Mouse (Mus musculus) left cerebral cortex, adult 8-10 months (tissue): Measurements from ENCODE around the gene Olfr1195. TPM values are rescaled to one million over a fixed set of nuclear protein-coding genes. Genes with fewer than 3 reads are reported as not detected.
"Not testable (repeated sequence)": the region's sequence is repeated elsewhere in the genome, so short reads cannot be mapped to it uniquely, and the experiment has no call there.

Experiments
- DNase-seq, 2 experiments: peaks; one replicate each; pipeline ENCODE4 v3.0.0; 2022; ENCODE audit warnings: low spot score in 2 of 2
- total RNA-seq, 4 experiments: library from RNA; stranded (reverse); gene quantifications; 2 replicates each; pipeline ENCODE4 v1.2.4; 2022

The Olfr1195 gene
- total RNA-seq: not detected

DNA sequence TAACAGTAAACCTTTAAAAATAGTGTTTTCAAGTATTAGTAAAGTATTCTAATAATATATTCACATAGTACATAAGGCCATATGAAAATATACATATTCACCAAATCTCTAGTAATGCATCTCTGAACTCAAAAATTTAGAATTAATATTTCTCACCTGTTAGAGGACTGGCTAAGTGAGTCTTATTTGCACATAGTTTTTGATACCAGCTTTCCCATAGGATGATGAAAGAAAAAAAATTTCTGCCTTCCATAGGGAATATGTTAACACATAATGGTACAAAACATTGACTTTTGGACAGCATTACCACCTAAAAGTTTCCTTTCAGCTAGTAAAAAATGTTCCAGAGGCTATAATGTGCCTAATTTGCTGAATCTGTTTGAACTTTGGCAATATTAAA lies at the start of gene Olfr1195:
TSS of gene Olfr1195 (minus strand) at position 101 of the 400 bp plus-strand sequence.
- no peak for DNase-seq

DNA sequence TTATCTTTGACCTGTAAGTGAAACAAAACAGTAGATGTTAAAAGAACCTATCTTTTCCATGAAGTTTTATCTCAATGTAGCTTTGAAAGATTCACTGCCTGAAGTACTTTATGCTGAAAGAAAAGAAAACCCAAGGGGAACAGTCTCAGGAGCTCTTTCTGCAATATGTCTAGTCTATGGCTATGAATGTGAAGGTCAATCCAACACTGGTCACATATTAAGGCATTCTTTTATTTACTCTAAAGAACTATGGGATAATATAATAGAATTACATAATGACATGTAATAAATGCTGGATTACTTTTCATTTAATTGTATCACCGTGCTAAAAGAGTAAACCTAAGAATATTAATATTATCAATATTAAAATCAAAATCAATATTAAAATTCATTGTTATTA lies 43.3 kb upstream of the Olfr1195 start, which contains the start of gene Olfr1197:
TSS of gene Olfr1197 (minus strand) at position 101 of the 400 bp plus-strand sequence.
- DNase-seq: no peak

DNA sequence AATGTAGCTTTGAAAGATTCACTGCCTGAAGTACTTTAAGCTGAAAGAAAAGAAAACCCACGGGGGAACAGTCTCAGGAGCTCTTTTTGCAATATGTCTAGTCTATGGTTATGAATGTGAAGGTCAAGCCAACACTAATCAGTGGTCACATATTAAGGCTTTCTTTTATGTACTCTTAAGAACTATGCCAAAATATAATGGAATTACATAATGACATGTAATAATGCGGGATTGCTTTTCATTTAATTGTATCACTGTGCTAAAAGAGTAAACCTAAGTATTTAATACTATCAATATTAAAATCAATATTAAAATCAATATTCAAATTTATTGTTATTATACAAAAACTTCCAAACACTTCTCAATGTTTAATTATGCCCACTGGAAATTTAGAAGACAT lies 15.5 kb upstream of the Olfr1195 start, which contains the start of gene Olfr1196:
TSS of gene Olfr1196 (minus strand) at position 101 of the 400 bp plus-strand sequence.
- DNase-seq: no peak

- not testable (repeated sequence) for DNase-seq
Measured at GRCm38 (mm10) chr2:88675328-88675727, 13.7 kb downstream of the Olfr1195 start, which contains the start of gene Olfr1193. TSS of gene Olfr1193 (plus strand) at chr2:88675628.

DNA sequence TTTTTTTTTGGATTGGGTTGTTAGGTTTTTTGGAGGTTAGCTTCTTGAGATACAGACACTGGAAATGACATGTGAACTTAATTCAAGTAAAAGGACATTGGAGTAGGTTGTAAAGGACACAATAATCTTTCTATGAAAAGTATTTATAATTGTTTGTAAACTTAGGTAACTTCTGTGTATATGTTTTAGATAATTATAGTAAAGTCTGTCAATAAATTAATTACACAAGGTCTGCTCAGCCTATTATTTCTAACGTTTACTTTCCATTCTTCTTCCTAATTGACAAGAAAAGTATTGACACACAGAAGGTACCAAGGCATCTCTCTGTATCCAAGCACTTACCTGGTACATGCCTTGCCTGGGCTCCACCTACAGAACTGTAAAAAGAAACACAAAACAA lies 40.8 kb downstream of the Olfr1195 start, which contains the start of gene Olfr1192-ps1:
TSS of gene Olfr1192-ps1 (plus strand) at position 301 of the 400 bp plus-strand sequence.
- no peak for DNase-seq

GRCm38 (mm10) chr2:88640242-88640641 lies 48.7 kb downstream of the Olfr1195 start, which contains the start of gene Olfr1191-ps1:
TSS of gene Olfr1191-ps1 (plus strand) at chr2:88640542.
- DNase-seq: not testable (repeated sequence)

Other genes with a start within 250 kb of the Olfr1195 start
- not detected for gene Gm13757, start 240.1 kb downstream of the Olfr1195 start, total RNA-seq
- not detected for gene Olfr1183, start 234.3 kb downstream of the Olfr1195 start, total RNA-seq
- gene Olfr1184, start 205.6 kb downstream of the Olfr1195 start, total RNA-seq: not detected
- gene Olfr1185-ps1, start 195.9 kb downstream of the Olfr1195 start, total RNA-seq: not detected
- gene Olfr1186, start 170.6 kb downstream of the Olfr1195 start, total RNA-seq: not detected
- gene Olfr1188, start 132.3 kb downstream of the Olfr1195 start, total RNA-seq: not detected
- not detected for gene Olfr1189, start 102.7 kb downstream of the Olfr1195 start, total RNA-seq
- under 1 TPM in 1 of 4 experiments, not detected in 3; 0.08 TPM for gene Olfr1191-ps1, start 48.6 kb downstream of the Olfr1195 start, total RNA-seq
- gene Olfr1192-ps1, start 40.7 kb downstream of the Olfr1195 start, total RNA-seq: not detected
- gene Olfr1193, start 13.6 kb downstream of the Olfr1195 start, total RNA-seq: not detected
- not detected for gene Olfr1196, start 15.4 kb upstream of the Olfr1195 start, total RNA-seq
- not detected for gene Olfr1197, start 43.2 kb upstream of the Olfr1195 start, total RNA-seq
- not detected for gene Olfr1198, start 62.2 kb upstream of the Olfr1195 start, total RNA-seq
- not detected for gene Olfr1199, start 71.3 kb upstream of the Olfr1195 start, total RNA-seq
- gene Olfr1200, start 81.3 kb upstream of the Olfr1195 start, total RNA-seq: not detected
- not detected for gene Olfr1201, start 103.8 kb upstream of the Olfr1195 start, total RNA-seq
- not detected for gene Olfr1202, start 125.3 kb upstream of the Olfr1195 start, total RNA-seq
- not detected for gene Olfr1205, start 140.6 kb upstream of the Olfr1195 start, total RNA-seq
- gene Olfr1204, start 160.1 kb upstream of the Olfr1195 start, total RNA-seq: not detected
- gene Olfr1206, start 174.0 kb upstream of the Olfr1195 start, total RNA-seq: not detected
- gene Olfr1208, start 213.1 kb upstream of the Olfr1195 start, total RNA-seq: not detected
- not detected for gene Olfr1209, start 226.0 kb upstream of the Olfr1195 start, total RNA-seq
- not detected for gene Olfr1211, start 248.9 kb upstream of the Olfr1195 start, total RNA-seq